Mouse (Mus musculus) forebrain, embryonic 15.5 days (tissue): ENCODE results near the gene Batf2. TPM values are rescaled to one million over a fixed set of nuclear protein-coding genes. Genes with fewer than 3 reads are reported as not detected.
A peak's percentile ranks its signal among the peaks of the same experiment; 100 is the strongest.

ENCODE experiments used
- ATAC-seq: fragments of 200-750 bp; cut with Nextera tagmentation; replicated peaks from 2 replicates; pipeline ENCODE4 v1.8.0; 2017; ENCODE audit warnings: mild to moderate bottlenecking, moderate TSS enrichment, moderate library complexity
- H3K27ac ChIP-seq: fragments of 300-500 bp; sonication (generic); replicated peaks from 2 replicates; pipeline ENCODE4 v1.5.1; 2015; ENCODE audit warnings: mild to moderate bottlenecking, inconsistent platforms
- H3K27me3 ChIP-seq: fragments of 300-500 bp; sonication (generic); 2 replicates; pipeline ENCODE4 v1.6.1; 2015; ENCODE audit warnings: inconsistent platforms
- H3K36me3 ChIP-seq: fragments of 300-500 bp; sonication (generic); 2 replicates; pipeline ENCODE4 v1.6.1; 2015; ENCODE audit warnings: mild to moderate bottlenecking, inconsistent platforms
- H3K4me1 ChIP-seq: fragments of 300-500 bp; sonication (generic); 2 replicates; pipeline ENCODE4 v1.6.1; 2015; ENCODE audit warnings: inconsistent platforms
- H3K4me2 ChIP-seq: fragments of 300-500 bp; sonication (generic); replicated peaks from 2 replicates; pipeline ENCODE4 v1.6.1; 2015; ENCODE audit warnings: mild to moderate bottlenecking, inconsistent platforms
- H3K4me3 ChIP-seq: fragments of 300-500 bp; sonication (generic); 2 replicates; pipeline ENCODE4 v1.5.1; 2015; ENCODE audit warnings: mild to moderate bottlenecking, inconsistent platforms
- H3K9ac ChIP-seq: fragments of 300-500 bp; sonication (generic); replicated peaks from 2 replicates; pipeline ENCODE4 v1.6.1; 2015; ENCODE audit warnings: mild to moderate bottlenecking, inconsistent platforms
- H3K9me3 ChIP-seq: fragments of 300-500 bp; sonication (generic); 2 replicates; pipeline ENCODE4 v1.6.1; 2016; ENCODE audit warnings: inconsistent platforms
- WGBS: fragments of 180-500 bp; shearing (Covaris S2); methylation state at CpG from one replicate; pipeline ENCODE4 v1.1.7; 2015; ENCODE audit warnings: mixed read lengths; 5-methylcytosine and 5-hydroxymethylcytosine counted together
- polyA plus RNA-seq: library from polyadenylated mRNA; unstranded; fragments of >200 nt; fragmentation: Nextera tagmentation; extraction: Ambion mirVana; gene quantifications from 2 replicates; pipeline ENCODE4 v1.2.1, GENCODE M21; 2015

Batf2 gene
- polyA plus RNA-seq, 1 experiment from 2014 or later: not detected

GRCm38 (mm10) chr19:6139701-6140100, 1.1 kb upstream of the Batf2 start:
- H3K36me3 ChIP-seq: peaks cover 19% of the 10 kb centered on the region
- 0 out of 2 replicates have a peak overlapping the region, but pooled peaks have one; percentile 93 for H3K9ac ChIP-seq
- ATAC-seq: no peak
- peak overlapping the region; percentile 68 for H3K4me3 ChIP-seq
- 90% methylated on average over 6 of the region's 6 CpGs for WGBS
- H3K27me3 ChIP-seq: no peaks in the 10 kb centered on the region
- no peaks in the 10 kb centered on the region for H3K9me3 ChIP-seq
- peak overlapping the region; percentile 88 for H3K4me2 ChIP-seq
- peaks cover 15% of the 10 kb centered on the region for H3K4me1 ChIP-seq
- H3K27ac ChIP-seq: peak overlapping the region; percentile 98; the same call in 1 of the 2 replicates

GRCm38 (mm10) chr19:6140374-6140677, 457 bp upstream of the Batf2 start:
- H3K27ac ChIP-seq: peak overlapping the region; percentile 98
- H3K9ac ChIP-seq: peak overlapping the region; percentile 93
- peaks cover 18% of the 10 kb centered on the region for H3K36me3 ChIP-seq
- H3K9me3 ChIP-seq: no peaks in the 10 kb centered on the region
- ATAC-seq: no peak
- peak overlapping the region; percentile 88 for H3K4me2 ChIP-seq
- WGBS: 5% methylated on average over 16 of the region's 16 CpGs
- H3K27me3 ChIP-seq: no peaks in the 10 kb centered on the region
- H3K4me1 ChIP-seq: peaks cover 15% of the 10 kb centered on the region
- H3K4me3 ChIP-seq: peak overlapping the region; percentile 68

- no peaks in the 10 kb centered on the region for H3K9me3 ChIP-seq
- ATAC-seq: peak; percentile 76
These were observed 589 bp downstream of the Batf2 start, which contains the start of gene Arl2 for GRCm38 (mm10) chr19:6141394-6141749. Gene Arl2, minus strand, starts transcription at chr19:6141548.

GRCm38 (mm10) chr19:6144842-6145241, 4.1 kb downstream of the Batf2 start:
- H3K9ac ChIP-seq: no peak overlapping the region
- no peak overlapping the region for H3K27ac ChIP-seq
- no peak overlapping the region for H3K4me3 ChIP-seq
- no peaks in the 10 kb centered on the region for H3K36me3 ChIP-seq
- no peak for ATAC-seq
- no peak overlapping the region for H3K4me2 ChIP-seq
- WGBS: 81% methylated on average over 5 of the region's 5 CpGs
- peaks cover 10% of the 10 kb centered on the region for H3K4me1 ChIP-seq
- H3K27me3 ChIP-seq: no peaks in the 10 kb centered on the region
- H3K9me3 ChIP-seq: no peaks in the 10 kb centered on the region

More at GRCm38 (mm10) chr19:6141394-6141749, 589 bp downstream of the Batf2 start, which contains the start of gene Arl2:
- peaks cover 15% of the 10 kb centered on the region for H3K4me1 ChIP-seq
- H3K4me3 ChIP-seq: peak within 1 kb of the TSS; percentile 68
- H3K9ac ChIP-seq: peak within 1 kb of the TSS; percentile 93
- 1% methylated on average over 15 of the region's 15 CpGs for WGBS
- peaks cover 9% of the 10 kb centered on the region; the same call in 1 of the 2 replicates for H3K36me3 ChIP-seq
- no peaks in the 10 kb centered on the region for H3K27me3 ChIP-seq
- peak within 1 kb of the TSS; percentile 98 for H3K27ac ChIP-seq
- peak within 1 kb of the TSS; percentile 88 for H3K4me2 ChIP-seq

GRCm38 (mm10) chr19:6155174-6155573, 14.4 kb downstream of the Batf2 start:
- Histone ChIP-seq H3K4me3 (no peak overlapping the region), H3K9me3 (no peaks in the 10 kb centered on the region), H3K9ac (no peak overlapping the region), H3K36me3 (no peaks in the 10 kb centered on the region), H3K27me3 (no peaks in the 10 kb centered on the region), H3K4me1 (no peaks in the 10 kb centered on the region), H3K4me2 (no peak overlapping the region), H3K27ac (no peak overlapping the region)
- 81% methylated on average over 9 of the region's 9 CpGs for WGBS
- ATAC-seq: no peak

- no peak overlapping the region for H3K27ac ChIP-seq
- H3K9me3 ChIP-seq: no peaks in the 10 kb centered on the region
- no peaks in the 10 kb centered on the region for H3K4me1 ChIP-seq
- no peak for ATAC-seq
- H3K4me2 ChIP-seq: no peak overlapping the region
- H3K27me3 ChIP-seq: no peaks in the 10 kb centered on the region
- 73% methylated on average over 8 of the region's 8 CpGs for WGBS
- H3K4me3 ChIP-seq: no peak overlapping the region
- H3K36me3 ChIP-seq: no peaks in the 10 kb centered on the region
- H3K9ac ChIP-seq: no peak overlapping the region
These were observed 15.6 kb downstream of the Batf2 start for GRCm38 (mm10) chr19:6156372-6156771.

GRCm38 (mm10) chr19:6157220-6157619, 16.4 kb downstream of the Batf2 start:
- 80% methylated on average over 6 of the region's 6 CpGs for WGBS

GRCm38 (mm10) chr19:6163872-6164547, 23.2 kb downstream of the Batf2 start:
- no peak for ATAC-seq
- Histone ChIP-seq H3K36me3 (no peaks in the 10 kb centered on the region), H3K4me3 (no peak overlapping the region), H3K9me3 (no peaks in the 10 kb centered on the region), H3K27ac (no peak overlapping the region), H3K4me2 (no peak overlapping the region), H3K9ac (no peak overlapping the region), H3K4me1 (no peaks in the 10 kb centered on the region), H3K27me3 (no peaks in the 10 kb centered on the region)
- WGBS: 75% methylated on average over 10 of the region's 10 CpGs

More at GRCm38 (mm10) chr19:6157220-6157619, 16.4 kb downstream of the Batf2 start:
- Histone ChIP-seq H3K27ac (no peak overlapping the region), H3K27me3 (no peaks in the 10 kb centered on the region), H3K36me3 (no peaks in the 10 kb centered on the region), H3K9ac (no peak overlapping the region), H3K4me3 (no peak overlapping the region), H3K4me1 (no peaks in the 10 kb centered on the region), H3K4me2 (no peak overlapping the region), H3K9me3 (no peaks in the 10 kb centered on the region)
- ATAC-seq: no peak

GRCm38 (mm10) chr19:6166750-6167149, 26.0 kb downstream of the Batf2 start:
- no peaks in the 10 kb centered on the region for H3K27me3 ChIP-seq
- no peaks in the 10 kb centered on the region for H3K36me3 ChIP-seq
- H3K9me3 ChIP-seq: no peaks in the 10 kb centered on the region
- ATAC-seq: no peak
- no peak overlapping the region for H3K4me3 ChIP-seq
- H3K27ac ChIP-seq: no peak overlapping the region
- H3K4me2 ChIP-seq: no peak overlapping the region
- 79% methylated on average over 4 of the region's 4 CpGs for WGBS
- no peaks in the 10 kb centered on the region for H3K4me1 ChIP-seq
- H3K9ac ChIP-seq: no peak overlapping the region

GRCm38 (mm10) chr19:6171215-6171614, 30.4 kb downstream of the Batf2 start:
- no peaks in the 10 kb centered on the region for H3K9me3 ChIP-seq
- no peak overlapping the region for H3K4me2 ChIP-seq
- no peaks in the 10 kb centered on the region for H3K4me1 ChIP-seq
- ATAC-seq: no peak
- no peaks in the 10 kb centered on the region for H3K27me3 ChIP-seq
- no peak overlapping the region for H3K9ac ChIP-seq
- no peak overlapping the region for H3K27ac ChIP-seq
- 91% methylated on average over 8 of the region's 8 CpGs for WGBS
- H3K4me3 ChIP-seq: no peak overlapping the region
- no peaks in the 10 kb centered on the region for H3K36me3 ChIP-seq

- H3K27me3 ChIP-seq: no peaks in the 10 kb centered on the region
- H3K36me3 ChIP-seq: no peaks in the 10 kb centered on the region
- ATAC-seq: no peak
- 43% methylated on average over 5 of the region's 5 CpGs for WGBS
- H3K4me3 ChIP-seq: no peak overlapping the region
- no peaks in the 10 kb centered on the region for H3K9me3 ChIP-seq
- no peak overlapping the region for H3K9ac ChIP-seq
- no peaks in the 10 kb centered on the region for H3K4me1 ChIP-seq
- no peak overlapping the region for H3K27ac ChIP-seq
- no peak overlapping the region for H3K4me2 ChIP-seq
These were observed 34.0 kb downstream of the Batf2 start for GRCm38 (mm10) chr19:6174771-6175170.

GRCm38 (mm10) chr19:6178775-6179174, 38.0 kb downstream of the Batf2 start:
- H3K36me3 ChIP-seq: no peaks in the 10 kb centered on the region
- no peaks in the 10 kb centered on the region for H3K9me3 ChIP-seq
- no peak overlapping the region for H3K27ac ChIP-seq
- no peak overlapping the region for H3K4me3 ChIP-seq
- H3K9ac ChIP-seq: no peak overlapping the region
- H3K4me1 ChIP-seq: no peaks in the 10 kb centered on the region
- WGBS: 90% methylated on average over 6 of the region's 6 CpGs
- ATAC-seq: no peak
- H3K4me2 ChIP-seq: no peak overlapping the region
- H3K27me3 ChIP-seq: no peaks in the 10 kb centered on the region

- Histone ChIP-seq H3K4me3 (no peak overlapping the region), H3K27me3 (no peaks in the 10 kb centered on the region), H3K27ac (no peak overlapping the region), H3K9me3 (no peaks in the 10 kb centered on the region), H3K4me2 (no peak overlapping the region), H3K9ac (no peak overlapping the region), H3K4me1 (no peaks in the 10 kb centered on the region), H3K36me3 (no peaks in the 10 kb centered on the region)
- WGBS: 23% methylated on average over 5 of the region's 5 CpGs
- no peak for ATAC-seq
These were observed 40.8 kb downstream of the Batf2 start for GRCm38 (mm10) chr19:6181629-6182028.
